Mouse (Mus musculus) embryonic facial prominence, embryonic 14.5 days (tissue): Measurements from ENCODE around the gene Cpd. TPM values are rescaled to one million over a fixed set of nuclear protein-coding genes. Genes with fewer than 3 reads are reported as not detected.

Experiments used
- ATAC-seq: fragments of 200-750 bp; cut with Nextera tagmentation; 2 replicates; pipeline ENCODE4 v1.8.0; 2017; ENCODE audit warnings: low read depth, moderate number of reproducible peaks, moderate TSS enrichment
- DNase-seq: peaks from one replicate; pipeline ENCODE4 v3.0.0-alpha.2; 2015; ENCODE audit warnings: low spot score
- H3K27ac ChIP-seq: fragments of 300-500 bp; sonication (generic); replicated peaks from 2 replicates; pipeline ENCODE4 v1.5.1; 2014; ENCODE audit warnings: low read depth, mild to moderate bottlenecking, low read length, moderate library complexity
- H3K27me3 ChIP-seq: fragments of 300-500 bp; sonication (generic); replicated peaks from 2 replicates; pipeline ENCODE4 v1.6.1; 2014; ENCODE audit warnings: low read length; ENCODE audit not compliant: control insufficient read depth, insufficient read depth
- H3K36me3 ChIP-seq: fragments of 300-500 bp; sonication (generic); 2 replicates; pipeline ENCODE4 v1.6.1; 2014; ENCODE audit warnings: low read length, mixed read lengths; ENCODE audit not compliant: control insufficient read depth, insufficient read depth
- H3K4me1 ChIP-seq: fragments of 300-500 bp; sonication (generic); 2 replicates; pipeline ENCODE4 v1.6.1; 2014; ENCODE audit warnings: antibody characterized with exemption, low read length; ENCODE audit not compliant: control insufficient read depth, insufficient read depth
- H3K4me2 ChIP-seq: fragments of 300-500 bp; sonication (generic); 2 replicates; pipeline ENCODE4 v1.6.1; 2014; ENCODE audit warnings: low read depth, mild to moderate bottlenecking, low read length, moderate library complexity, mixed read lengths
- H3K4me3 ChIP-seq: fragments of 300-500 bp; sonication (generic); 2 replicates; pipeline ENCODE4 v1.5.1; 2014; ENCODE audit warnings: low read depth, mild to moderate bottlenecking, low read length
- H3K9ac ChIP-seq: fragments of 300-500 bp; sonication (generic); 2 replicates; pipeline ENCODE4 v1.6.1; 2014; ENCODE audit warnings: low read depth, mild to moderate bottlenecking, low read length, moderate library complexity, mixed read lengths
- H3K9me3 ChIP-seq: fragments of 300-500 bp; sonication (generic); 2 replicates; pipeline ENCODE4 v1.6.1; 2016; ENCODE audit warnings: low read length; ENCODE audit not compliant: control insufficient read depth
- WGBS: fragments of 180-500 bp; shearing (Covaris S2); extraction: QIAGEN DNeasy Blood & Tissue Kit; methylation state at CpG from one replicate; pipeline ENCODE4 v1.1.7; 2014; 5-methylcytosine and 5-hydroxymethylcytosine counted together
- polyA plus RNA-seq: library from polyadenylated mRNA; unstranded; fragments of >200 nt; fragmentation: Nextera tagmentation; extraction: Ambion mirVana; gene quantifications from 2 replicates; pipeline ENCODE4 v1.2.1, GENCODE M21; 2014

Gene Cpd
- polyA plus RNA-seq, 1 experiment from 2014 or later, result 23.2 TPM

DNA sequence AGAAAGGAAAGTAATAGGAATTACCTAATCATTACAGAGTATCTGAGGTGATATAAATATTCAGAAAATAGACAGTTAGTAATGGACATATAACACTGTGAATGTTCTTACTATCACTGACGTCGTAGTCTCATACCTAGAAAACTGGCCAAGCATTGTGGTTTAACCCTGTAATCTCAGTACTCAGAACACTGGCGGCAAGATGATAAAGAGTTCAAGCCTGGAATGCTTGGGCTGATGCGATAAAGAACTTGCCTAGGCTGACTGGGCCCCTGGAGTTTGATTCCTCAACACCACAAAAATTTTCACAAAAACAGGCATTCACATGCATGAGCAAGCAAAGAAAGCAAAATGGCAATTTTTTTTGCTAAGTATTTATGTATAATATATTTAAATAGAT, 8.2 kb downstream of the Cpd start:
- H3K9me3 ChIP-seq, result no peaks in the 10 kb centered on the region
- H3K36me3 ChIP-seq, result peaks cover 11% of the 10 kb centered on the region; the same call in 1 of the 2 replicates
- 85% methylated on average over 4 of the region's 4 CpGs for WGBS
- H3K9ac ChIP-seq, result no peak overlapping the region
- no peaks in the 10 kb centered on the region for H3K27me3 ChIP-seq
- no peak overlapping the region for H3K4me2 ChIP-seq
- H3K4me3 ChIP-seq, result no peak overlapping the region
- no peaks in the 10 kb centered on the region for H3K4me1 ChIP-seq
- DNase-seq, result no peak
- no peak overlapping the region for H3K27ac ChIP-seq
- no peak for ATAC-seq

DNA sequence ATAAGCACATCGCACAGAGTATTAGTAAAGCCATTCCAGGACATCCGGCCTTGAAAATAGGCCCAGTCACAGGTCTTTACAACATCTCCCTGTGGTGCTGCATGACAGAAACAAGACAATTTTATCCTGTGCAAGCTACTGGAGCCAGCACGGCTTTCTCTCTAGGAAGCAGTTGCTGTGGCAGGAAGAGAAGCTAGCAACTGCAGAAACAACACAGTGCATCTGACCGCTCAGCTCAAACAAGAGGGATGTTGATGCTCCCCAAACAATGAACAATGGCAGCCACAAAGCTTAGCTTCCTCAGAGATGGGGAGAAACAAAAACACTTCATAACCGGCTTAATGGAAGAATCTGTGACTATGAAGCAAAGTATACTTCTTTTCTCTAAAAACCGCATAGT, 10.5 kb downstream of the Cpd start:
- WGBS, result 50% methylated on average over 6 of the region's 6 CpGs
- Histone ChIP-seq H3K4me3 (no peak overlapping the region), H3K27me3 (no peaks in the 10 kb centered on the region), H3K27ac (0 out of 2 replicates have a peak overlapping the region, but pooled peaks have one; percentile 23), H3K4me2 (no peak overlapping the region), H3K9me3 (no peaks in the 10 kb centered on the region), H3K9ac (no peak overlapping the region), H3K36me3 (peaks cover 11% of the 10 kb centered on the region; the same call in 1 of the 2 replicates), H3K4me1 (no peaks in the 10 kb centered on the region)
- no peak for DNase-seq
- no peak for ATAC-seq

DNA sequence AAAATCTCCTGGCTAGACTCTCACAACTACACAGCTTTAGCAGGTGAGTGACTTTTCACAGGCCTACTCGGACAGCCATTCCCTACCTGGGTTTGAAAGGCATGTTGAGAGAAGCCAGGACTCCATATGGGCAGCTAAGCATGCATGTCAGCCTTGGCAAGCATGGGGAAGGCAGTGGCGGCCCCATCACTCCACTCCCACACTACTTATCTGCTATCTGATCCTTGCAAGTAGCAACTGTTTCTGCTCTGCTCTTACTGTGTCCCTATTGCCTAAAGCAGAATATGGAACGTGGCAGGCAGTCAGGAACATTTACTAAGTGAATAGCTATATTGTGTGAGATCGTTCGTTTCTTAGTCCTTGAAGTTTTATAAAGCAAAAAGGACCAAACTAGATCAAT, 10.9 kb downstream of the Cpd start:
- no peak overlapping the region for H3K4me3 ChIP-seq
- ATAC-seq, result no peak
- no peak overlapping the region for H3K4me2 ChIP-seq
- no peak for DNase-seq
- no peak overlapping the region for H3K9ac ChIP-seq
- H3K27me3 ChIP-seq, result no peaks in the 10 kb centered on the region
- 0 out of 2 replicates have a peak overlapping the region, but pooled peaks have one; percentile 23 for H3K27ac ChIP-seq
- whole genome bisulfite sequencing, result 57% methylated on average over 5 of the region's 5 CpGs
- H3K4me1 ChIP-seq, result no peaks in the 10 kb centered on the region
- H3K36me3 ChIP-seq, result peaks cover 11% of the 10 kb centered on the region; the same call in 1 of the 2 replicates
- no peaks in the 10 kb centered on the region for H3K9me3 ChIP-seq

DNA sequence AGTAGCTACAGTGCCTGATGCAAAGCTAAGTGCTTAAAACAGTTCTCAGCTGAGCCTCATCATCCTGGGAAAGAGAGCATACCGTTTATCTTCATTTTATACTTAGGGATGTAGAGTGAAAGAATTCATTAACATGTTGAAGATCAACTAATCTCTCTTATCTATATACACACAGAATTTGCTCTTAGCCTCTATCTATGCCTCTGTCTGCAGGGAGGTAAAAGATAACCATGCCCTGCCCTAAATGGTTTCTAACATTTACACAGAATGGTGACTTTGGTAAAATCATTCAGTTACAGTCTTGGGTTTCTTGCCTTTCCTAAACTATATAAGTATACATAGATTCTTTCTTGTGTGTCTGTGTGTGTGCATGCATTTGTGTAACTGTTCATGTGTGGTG, 12.2 kb downstream of the Cpd start:
- no peak for ATAC-seq
- no peaks in the 10 kb centered on the region for H3K27me3 ChIP-seq
- 90% methylated on average over 1 of the region's 1 CpGs for WGBS

GRCm38 (mm10) chr11:76824885-76825265, 21.9 kb downstream of the Cpd start:
- DNase-seq, result no peak
- Histone ChIP-seq H3K36me3 (no peaks in the 10 kb centered on the region), H3K4me1 (peaks cover 11% of the 10 kb centered on the region), H3K4me2 (no peak overlapping the region), H3K9me3 (no peaks in the 10 kb centered on the region), H3K9ac (no peak overlapping the region), H3K4me3 (no peak overlapping the region), H3K27ac (no peak overlapping the region), H3K27me3 (no peaks in the 10 kb centered on the region)
- ATAC-seq, result no peak
- WGBS, result 67% methylated on average over 9 of the region's 9 CpGs

More for the DNA sequence above, 12.2 kb downstream of the Cpd start:
- no peak for DNase-seq
- H3K4me2 ChIP-seq, result no peak overlapping the region
- H3K4me3 ChIP-seq, result no peak overlapping the region
- peaks cover 11% of the 10 kb centered on the region; the same call in 1 of the 2 replicates for H3K36me3 ChIP-seq
- H3K27ac ChIP-seq, result no peak overlapping the region
- no peaks in the 10 kb centered on the region for H3K9me3 ChIP-seq
- H3K4me1 ChIP-seq, result no peaks in the 10 kb centered on the region
- no peak overlapping the region for H3K9ac ChIP-seq

- no peak for ATAC-seq
- Histone ChIP-seq H3K27ac (no peak overlapping the region), H3K36me3 (no peaks in the 10 kb centered on the region), H3K9ac (no peak overlapping the region), H3K9me3 (no peaks in the 10 kb centered on the region), H3K4me1 (peaks cover 11% of the 10 kb centered on the region), H3K4me3 (no peak overlapping the region), H3K4me2 (no peak overlapping the region), H3K27me3 (no peaks in the 10 kb centered on the region)
- WGBS, result 64% methylated on average over 7 of the region's 7 CpGs
- DNase-seq, result no peak
Observed at GRCm38 (mm10) chr11:76824238-76824884, 22.5 kb downstream of the Cpd start.

DNA sequence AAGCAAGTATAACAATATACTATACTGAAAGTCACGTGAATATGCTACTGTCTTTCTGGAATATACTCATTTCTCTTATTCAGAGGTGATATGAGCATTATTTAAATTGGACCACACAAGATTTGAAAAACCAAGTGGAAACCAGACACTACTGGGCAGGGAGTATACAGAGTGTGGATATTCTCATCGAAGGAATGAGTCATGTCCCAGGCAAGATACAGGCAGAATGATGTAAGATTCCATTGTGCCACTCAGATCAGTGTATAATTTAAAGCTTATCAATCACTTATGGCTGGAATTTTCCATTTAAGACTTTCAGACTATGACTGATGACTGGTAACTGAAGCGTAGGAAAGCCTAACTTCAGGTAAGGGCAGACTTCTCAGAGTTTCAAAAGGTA, 23.2 kb downstream of the Cpd start:
- H3K4me3 ChIP-seq, result no peak overlapping the region

DNA sequence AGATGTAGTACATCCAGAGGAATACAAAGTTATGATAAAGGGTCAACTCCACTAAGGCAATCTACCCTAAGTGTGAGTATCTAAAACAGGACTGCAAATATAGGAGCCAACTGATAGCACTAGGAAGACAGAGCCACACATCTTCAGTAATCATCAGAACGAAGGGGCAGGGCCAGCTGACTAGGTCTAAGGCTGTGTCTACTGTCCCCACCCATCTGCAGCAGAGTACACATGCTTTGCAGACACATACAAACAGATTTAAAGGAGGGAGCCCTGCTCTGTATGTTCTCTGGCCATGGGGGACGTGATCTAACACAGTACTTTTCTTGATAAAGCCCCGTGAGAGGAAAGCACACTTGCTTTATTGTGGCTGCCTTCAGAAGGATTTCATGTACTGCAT, 25.5 kb downstream of the Cpd start:
- H3K9me3 ChIP-seq, result no peaks in the 10 kb centered on the region
- H3K4me1 ChIP-seq, result peaks cover 4% of the 10 kb centered on the region; the same call in 1 of the 2 replicates
- no peak overlapping the region for H3K4me2 ChIP-seq
- 78% methylated on average over 3 of the region's 3 CpGs for WGBS
- H3K4me3 ChIP-seq, result no peak overlapping the region
- DNase-seq (no peak), ATAC-seq (no peak)
- no peaks in the 10 kb centered on the region for H3K36me3 ChIP-seq
- H3K9ac ChIP-seq, result no peak overlapping the region
- no peak overlapping the region for H3K27ac ChIP-seq
- no peaks in the 10 kb centered on the region for H3K27me3 ChIP-seq

More for the DNA sequence above, 23.2 kb downstream of the Cpd start:
- Histone ChIP-seq H3K4me2 (no peak overlapping the region), H3K27ac (no peak overlapping the region), H3K4me1 (peaks cover 11% of the 10 kb centered on the region), H3K36me3 (no peaks in the 10 kb centered on the region), H3K9ac (no peak overlapping the region), H3K27me3 (no peaks in the 10 kb centered on the region), H3K9me3 (no peaks in the 10 kb centered on the region)
- no peak for DNase-seq
- ATAC-seq, result no peak
- WGBS, result 85% methylated on average over 3 of the region's 3 CpGs

DNA sequence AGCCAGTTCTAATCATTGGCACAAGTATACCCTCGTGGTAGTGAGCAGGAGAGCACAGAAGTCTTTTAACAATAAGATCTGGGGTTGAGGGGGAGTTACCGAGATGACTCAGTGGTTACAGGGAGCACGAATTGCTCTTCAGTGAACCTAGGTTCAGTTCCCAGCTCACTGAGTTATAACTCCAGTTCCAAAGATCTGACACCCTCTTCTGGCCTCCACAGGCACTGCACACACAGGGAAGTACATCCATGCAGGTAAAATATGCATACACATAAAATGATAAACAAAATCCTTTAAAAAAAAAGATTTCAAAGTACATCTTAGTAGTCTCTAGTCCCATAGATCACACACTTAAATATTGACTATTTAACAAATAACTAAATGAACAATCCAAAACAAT, 29.2 kb downstream of the Cpd start:
- Histone ChIP-seq H3K9me3 (no peaks in the 10 kb centered on the region), H3K9ac (no peak overlapping the region), H3K36me3 (peaks cover 11% of the 10 kb centered on the region), H3K4me2 (no peak overlapping the region), H3K4me3 (no peak overlapping the region), H3K27ac (no peak overlapping the region), H3K4me1 (no peaks in the 10 kb centered on the region), H3K27me3 (no peaks in the 10 kb centered on the region)
- no peak for DNase-seq
- WGBS, result 83% methylated on average over 3 of the region's 3 CpGs
- ATAC-seq, result no peak
